9 mouse cellular contexts compared by ENCODE assay signal in the genomic region with DNA sequence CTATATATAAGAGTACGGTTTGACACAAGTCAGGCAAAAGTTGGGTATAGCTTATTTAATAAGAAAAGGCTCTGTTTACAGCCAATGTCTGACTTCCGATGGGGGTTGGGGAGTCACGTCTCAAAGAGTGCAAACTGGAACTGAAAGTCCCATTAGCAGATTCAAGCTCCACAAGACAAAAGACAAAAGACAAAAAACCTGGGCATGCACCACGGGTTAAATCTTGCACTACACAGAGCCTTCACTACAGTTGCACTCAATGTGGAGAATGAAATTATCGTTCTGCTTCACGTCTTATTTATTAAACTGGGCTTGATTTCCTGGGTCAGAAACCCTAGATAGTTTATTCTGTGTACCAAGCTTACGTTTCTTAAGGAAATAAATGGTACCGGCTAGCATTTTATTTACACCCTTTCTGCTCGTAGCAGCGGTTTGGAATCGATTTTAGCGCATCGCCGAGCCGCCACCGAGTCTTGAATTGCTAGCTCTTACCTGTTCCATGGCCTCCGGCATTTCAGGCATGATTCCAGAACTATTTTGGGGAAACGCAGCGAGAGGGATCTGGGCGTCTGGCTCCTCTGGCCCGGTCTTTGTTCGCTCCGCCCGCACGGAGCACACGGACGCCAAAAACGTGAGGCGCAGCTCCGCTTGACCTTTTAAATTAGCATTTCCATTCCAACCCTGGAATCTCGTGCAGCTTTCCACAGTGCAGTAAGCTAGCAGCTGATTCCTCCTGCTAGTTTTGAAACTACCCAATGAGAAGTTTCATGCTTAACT. TPM values are rescaled to one million over a fixed set of nuclear protein-coding genes. Genes with fewer than 3 reads are reported as not detected.
DNase-seq lines count a peak whose midpoint lies in the region; ATAC-seq and TF ChIP-seq lines count a peak whose summit lies in the region.
"Had no signal": no experiment of that assay in that cellular context is flagged by ENCODE, and none has a peak within 500 bp of the region (broad histone marks: within the 10 kb centered on the region; RNA-seq: fewer than 3 reads in every experiment).

No protein-coding gene starts in this region.

- H3K4me2 ChIP-seq in intestine, embryonic 15.5 days (replicated peaks): peak overlapping the region; percentile 70
- H3K4me2 ChIP-seq in limb, embryonic 11.5 days (ENCODE audit: low read depth, severe bottlenecking): peak overlapping the region; percentile 69
- peak overlapping the region; percentile 98 for H3K4me2 ChIP-seq in midbrain, embryonic 13.5 days (replicated peaks)

- ATAC-seq in intestine, embryonic 15.5 days: peak; percentile 47
- peak; percentile 66 for ATAC-seq in limb, embryonic 11.5 days (ENCODE audit: insufficient number of reproducible peaks, low FRiP score, low TSS enrichment, low read depth)
- peak; percentile 58 for ATAC-seq in midbrain, embryonic 13.5 days

- intact Hi-C loops in gastrocnemius, postnatal 36 days (cut with DNase I): loop anchor here (5.0 kb wide), 2 partner anchors 38 to 58 kb away; a partner anchor contains a TSS

- H3K27me3 ChIP-seq in intestine, embryonic 15.5 days (replicated peaks): no peaks in the 10 kb centered on the region
- H3K27me3 ChIP-seq in limb, embryonic 11.5 days (ENCODE audit: control insufficient read depth, insufficient read depth, low read length): no peaks in the 10 kb centered on the region
- H3K27me3 ChIP-seq in midbrain, embryonic 13.5 days: no peaks in the 10 kb centered on the region
- no peaks in the 10 kb centered on the region for H3K27me3 ChIP-seq in spleen, adult 2 months (ENCODE audit: control insufficient read depth, insufficient read depth, low read length)
- H3K27me3 ChIP-seq: Patski had no signal

- peak overlapping the region; percentile 88 for H3K27ac ChIP-seq in cortical plate, adult 2 months (ENCODE audit: insufficient read depth, low read length)
- H3K27ac ChIP-seq in intestine, embryonic 15.5 days: peak overlapping the region; percentile 95
- peak overlapping the region; percentile 97 for H3K27ac ChIP-seq in limb, embryonic 11.5 days (replicated peaks; ENCODE audit: low read depth, low read length)
- peak overlapping the region; percentile 88 for H3K27ac ChIP-seq in midbrain, embryonic 13.5 days
- H3K27ac ChIP-seq in spleen, adult 2 months (ENCODE audit: insufficient read depth, low read length): peak overlapping the region; percentile 99

- TF ChIP-seq CTCF in cortical plate, adult 2 months (IDR thresholded peaks at IDR 0.05; ENCODE audit: extremely low read depth, insufficient read depth, low read length): no peak
- no peak for TF ChIP-seq CTCF in spleen, adult 2 months (IDR thresholded peaks at IDR 0.05; ENCODE audit: extremely low read depth, insufficient read depth, insufficient read length, insufficient replicate concordance)

- 0 out of 2 replicates have a peak, but pooled peaks have one; percentile 36 for TF ChIP-seq POLR2A in cortical plate, adult 2 months (IDR thresholded peaks at IDR 0.05; ENCODE audit: extremely low read depth, insufficient read depth, low read length)
- peak; percentile 33 for TF ChIP-seq POLR2A in spleen, adult 2 months (IDR thresholded peaks at IDR 0.05; ENCODE audit: low read depth, low read length)

- H3K4me3 ChIP-seq in cortical plate, adult 2 months (ENCODE audit: insufficient read depth, low read length): peak overlapping the region; percentile 80
- peak overlapping the region; percentile 91 for H3K4me3 ChIP-seq in intestine, embryonic 15.5 days (replicated peaks)
- peak overlapping the region; percentile 69 for H3K4me3 ChIP-seq in limb, embryonic 11.5 days (ENCODE audit: low read depth, low read length)
- H3K4me3 ChIP-seq in midbrain, embryonic 13.5 days (replicated peaks): peak overlapping the region; percentile 89
- H3K4me3 ChIP-seq in spleen, adult 2 months (ENCODE audit: extremely low read depth, insufficient read depth, insufficient read length): peak overlapping the region; percentile 85

- H3K36me3 ChIP-seq in intestine, embryonic 15.5 days: no peaks in the 10 kb centered on the region
- H3K36me3 ChIP-seq in limb, embryonic 11.5 days (ENCODE audit: control insufficient read depth, insufficient read depth, low read length): no peaks in the 10 kb centered on the region
- no peaks in the 10 kb centered on the region for H3K36me3 ChIP-seq in midbrain, embryonic 13.5 days
- H3K36me3 ChIP-seq in spleen, adult 2 months (ENCODE audit: control insufficient read depth, insufficient read depth, low read length): no peaks in the 10 kb centered on the region

- under 1% methylated on average over 31 of the region's 31 CpGs for WGBS in intestine, embryonic 15.5 days
- under 1% methylated on average over 31 of the region's 31 CpGs for WGBS in limb, embryonic 11.5 days
- WGBS in midbrain, embryonic 13.5 days: under 1% methylated on average over 31 of the region's 31 CpGs
- WGBS in spleen, adult 2 months: under 1% methylated on average over 31 of the region's 31 CpGs

- H3K9ac ChIP-seq in intestine, embryonic 15.5 days: peak overlapping the region; percentile 53
- H3K9ac ChIP-seq in limb, embryonic 11.5 days (ENCODE audit: low read length): peak overlapping the region; percentile 89
- peak overlapping the region; percentile 84 for H3K9ac ChIP-seq in midbrain, embryonic 13.5 days (replicated peaks)

- H3K4me1 ChIP-seq in cortical plate, adult 2 months (ENCODE audit: control insufficient read depth, insufficient read depth, low read length): peaks cover 5% of the 10 kb centered on the region; the same call in 1 of the 2 replicates
- peaks cover 11% of the 10 kb centered on the region; the same call in 1 of the 2 replicates for H3K4me1 ChIP-seq in intestine, embryonic 15.5 days (replicated peaks)
- peaks cover 3% of the 10 kb centered on the region; the same call in 1 of the 2 replicates for H3K4me1 ChIP-seq in limb, embryonic 11.5 days (ENCODE audit: control insufficient read depth, insufficient read depth, low read length)
- peaks cover 39% of the 10 kb centered on the region for H3K4me1 ChIP-seq in midbrain, embryonic 13.5 days (replicated peaks)
- peaks cover 7% of the 10 kb centered on the region; the same call in 1 of the 2 replicates for H3K4me1 ChIP-seq in spleen, adult 2 months (ENCODE audit: control insufficient read depth, insufficient read depth, insufficient read length)

- DNase-seq in layer of hippocampus, adult 11-12 months (ENCODE audit: low spot score): peak; percentile 50
- no peak for DNase-seq in layer of hippocampus, adult 9-10 months (ENCODE audit: low spot score)
- DNase-seq in gastrocnemius, postnatal 36 days: peak; percentile 28 to 51
- DNase-seq in limb, embryonic 11.5 days (ENCODE audit: low spot score): peak; percentile 80
- DNase-seq in spleen, adult 2 months (ENCODE audit: low read depth in 1 of 2, low spot score in 2 of 2): peak; percentile 64 to 66

- no peaks in the 10 kb centered on the region for H3K9me3 ChIP-seq in intestine, embryonic 15.5 days
- H3K9me3 ChIP-seq in limb, embryonic 11.5 days (ENCODE audit: control insufficient read depth, low read length): no peaks in the 10 kb centered on the region
- H3K9me3 ChIP-seq in midbrain, embryonic 13.5 days: no peaks in the 10 kb centered on the region

RNA-seq across cellular contexts. Expression of a gene that starts 0.5 kb away (rescaled TPM):
- polyA plus RNA-seq in cortical plate, adult 2 months (2012; rRNA removed): 175 and 178 TPM in 2 replicates
- total RNA-seq in gastrocnemius, postnatal 36 days (2021): 10 to 100 TPM; 59.1 to 60.7 TPM
- polyA plus RNA-seq in intestine, embryonic 15.5 days (2015; fragmentation: Nextera tagmentation; extraction: Ambion mirVana): 85.0 and 91.2 TPM in 2 replicates
- 126 and 130 TPM in 2 replicates for polyA plus RNA-seq in limb, embryonic 11.5 days (2014; fragmentation: Nextera tagmentation; extraction: Ambion mirVana)
- polyA plus RNA-seq in midbrain, embryonic 13.5 days (2015; fragmentation: Nextera tagmentation; extraction: Ambion mirVana): 74.0 and 77.5 TPM in 2 replicates
- polyA plus RNA-seq in spleen, adult 2 months (2012; rRNA removed): 26.3 and 28.3 TPM in 2 replicates

RNA-seq across cellular contexts. Expression of a gene that starts 38.7 kb away (rescaled TPM):
- 0.68 and 0.75 TPM in 2 replicates for polyA plus RNA-seq in cortical plate, adult 2 months (2012; rRNA removed)
- under 1 TPM; 0.30 to 0.38 TPM for total RNA-seq in gastrocnemius, postnatal 36 days (2021)
- polyA plus RNA-seq in intestine, embryonic 15.5 days (2015; fragmentation: Nextera tagmentation; extraction: Ambion mirVana): 39.3 and 45.8 TPM in 2 replicates
- polyA plus RNA-seq in limb, embryonic 11.5 days (2014; fragmentation: Nextera tagmentation; extraction: Ambion mirVana): 62.0 and 64.4 TPM in 2 replicates
- 19.2 TPM in 2 replicates for polyA plus RNA-seq in midbrain, embryonic 13.5 days (2015; fragmentation: Nextera tagmentation; extraction: Ambion mirVana)
- 2.6 and 2.9 TPM in 2 replicates for polyA plus RNA-seq in spleen, adult 2 months (2012; rRNA removed)

RNA-seq across cellular contexts. Expression of a gene that starts 39.0 kb away (rescaled TPM):
- polyA plus RNA-seq in cortical plate, adult 2 months (2012; rRNA removed): 24.0 and 26.4 TPM in 2 replicates
- total RNA-seq in gastrocnemius, postnatal 36 days (2021): 10 to 100 TPM in 1 of 2 experiments, 1 to 10 TPM in 1; 8.3 to 13.7 TPM
- polyA plus RNA-seq in intestine, embryonic 15.5 days (2015; fragmentation: Nextera tagmentation; extraction: Ambion mirVana): 140 and 163 TPM in 2 replicates
- polyA plus RNA-seq in limb, embryonic 11.5 days (2014; fragmentation: Nextera tagmentation; extraction: Ambion mirVana): 231 TPM in 2 replicates
- polyA plus RNA-seq in midbrain, embryonic 13.5 days (2015; fragmentation: Nextera tagmentation; extraction: Ambion mirVana): 90.0 and 90.3 TPM in 2 replicates
- polyA plus RNA-seq in spleen, adult 2 months (2012; rRNA removed): 7.4 TPM in 2 replicates
